Mouse (Mus musculus) midbrain, embryonic 11.5 days (tissue): ENCODE measurements around the gene F2. TPM values are rescaled to one million over a fixed set of nuclear protein-coding genes. Genes with fewer than 3 reads are reported as not detected.

Source experiments
- polyA plus RNA-seq: library from polyadenylated mRNA; unstranded; fragments of >200 nt; fragmentation: Nextera tagmentation; extraction: Ambion mirVana; gene quantifications from 2 replicates; pipeline ENCODE4 v1.2.1, GENCODE M21; 2014

F2 gene
- polyA plus RNA-seq, 1 experiment from 2014 or later: 0.07 TPM

Other genes with a start within 250 kb of the F2 start
- 98.0 and 98.6 TPM in 2 replicates for gene 1110051M20Rik, start 191.7 kb downstream of the F2 start, polyA plus RNA-seq
- 5.3 and 6.1 TPM in 2 replicates for gene Lrp4, start 178.9 kb downstream of the F2 start, polyA plus RNA-seq
- gene Ckap5, start 109.7 kb downstream of the F2 start, polyA plus RNA-seq: 147 and 156 TPM in 2 replicates
- gene Zfp408, start 13.4 kb upstream of the F2 start, polyA plus RNA-seq: 6.3 and 7.5 TPM in 2 replicates
- 69.7 and 75.8 TPM in 2 replicates for gene Arhgap1, start 13.4 kb upstream of the F2 start, polyA plus RNA-seq
- gene Atg13, start 74.2 kb upstream of the F2 start, polyA plus RNA-seq: 32.5 and 34.0 TPM in 2 replicates
- 18.0 and 19.9 TPM in 2 replicates for gene Harbi1, start 74.4 kb upstream of the F2 start, polyA plus RNA-seq
- 17.9 and 19.1 TPM in 2 replicates for gene Ambra1, start 93.7 kb upstream of the F2 start, polyA plus RNA-seq